Mouse (Mus musculus): ENCODE data around the gene Abhd13. TPM values are rescaled to one million over a fixed set of nuclear protein-coding genes. Genes with fewer than 3 reads are reported as not detected.

Gene Abhd13
- polyA plus RNA-seq, 1 experiment from 2014 or later, result 19.5 TPM

DNA sequence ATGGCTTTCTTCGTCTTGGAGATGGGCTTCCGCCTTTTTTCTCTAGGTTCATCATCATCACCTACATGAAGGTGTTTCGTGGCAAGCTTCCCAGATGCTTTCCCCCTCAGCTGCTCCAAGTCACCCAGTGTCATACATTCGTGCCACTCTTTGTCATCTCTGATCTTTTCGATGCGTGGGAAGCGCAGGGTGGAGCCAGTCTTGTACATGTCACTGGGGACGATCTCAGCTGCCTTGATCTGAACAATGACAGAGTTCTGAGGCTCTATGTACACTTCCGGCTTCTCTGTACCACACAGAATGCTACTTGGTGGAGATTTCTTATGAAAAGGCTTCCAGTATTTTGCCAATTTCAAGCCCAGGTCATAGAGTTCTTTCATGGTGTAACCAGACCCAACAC is 5.6 kb upstream of the Abhd13 start:
- Histone ChIP-seq H3K4me3 (ENCODE audit: low read depth, low read length) (no peak overlapping the region), H3K4me2 (ENCODE audit: low read depth, low read length) (no peak overlapping the region), H3K27me3 (replicated peaks; ENCODE audit: control insufficient read depth, insufficient read depth, low read length) (no peaks in the 10 kb centered on the region), H3K27ac (replicated peaks; ENCODE audit: low read depth, low read length) (no peak overlapping the region), H3K9ac (ENCODE audit: low read depth, low read length) (no peak overlapping the region), H3K4me1 (ENCODE audit: control insufficient read depth, insufficient read depth, low read length) (peaks cover 9% of the 10 kb centered on the region), H3K9me3 (ENCODE audit: control insufficient read depth, low read length) (no peaks in the 10 kb centered on the region), H3K36me3 (ENCODE audit: control insufficient read depth, insufficient read depth, low read length) (peaks cover 27% of the 10 kb centered on the region)
- no peak for DNase-seq (ENCODE audit: low spot score)
- ATAC-seq (ENCODE audit: low read depth), result no peak
- WGBS, result 96% methylated on average over 9 of the region's 9 CpGs

DNA sequence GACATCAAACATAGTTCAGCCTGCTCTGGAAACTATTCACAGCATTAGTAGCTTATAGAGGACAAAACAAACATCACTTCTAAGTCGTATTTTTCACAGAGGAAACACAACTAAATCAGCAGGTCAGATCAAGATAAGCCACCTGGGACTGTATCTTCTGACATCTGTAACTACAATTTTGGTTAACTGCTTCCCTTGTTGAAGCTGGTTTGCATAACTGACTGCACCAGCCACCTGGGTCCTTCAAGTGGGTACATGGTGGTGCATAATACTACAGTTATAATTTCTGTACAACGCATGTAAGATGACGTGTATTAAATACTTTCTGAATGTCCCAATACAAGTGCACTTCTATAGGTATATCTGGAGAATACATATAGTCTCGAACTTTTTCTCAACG is 2.2 kb upstream of the Abhd13 start:
- Histone ChIP-seq H3K27ac (replicated peaks; ENCODE audit: low read depth, low read length) (no peak overlapping the region), H3K9ac (ENCODE audit: low read depth, low read length) (peak overlapping the region; percentile 74), H3K4me1 (ENCODE audit: control insufficient read depth, insufficient read depth, low read length) (peaks cover 27% of the 10 kb centered on the region), H3K36me3 (ENCODE audit: control insufficient read depth, insufficient read depth, low read length) (peaks cover 27% of the 10 kb centered on the region), H3K9me3 (ENCODE audit: control insufficient read depth, low read length) (no peaks in the 10 kb centered on the region), H3K4me2 (ENCODE audit: low read depth, low read length) (peak overlapping the region; percentile 81), H3K4me3 (ENCODE audit: low read depth, low read length) (peak overlapping the region; percentile 72), H3K27me3 (replicated peaks; ENCODE audit: control insufficient read depth, insufficient read depth, low read length) (no peaks in the 10 kb centered on the region)
- WGBS, result 36% methylated on average over 5 of the region's 5 CpGs
- DNase-seq (ENCODE audit: low spot score) (no peak), ATAC-seq (ENCODE audit: low read depth) (no peak)

DNA sequence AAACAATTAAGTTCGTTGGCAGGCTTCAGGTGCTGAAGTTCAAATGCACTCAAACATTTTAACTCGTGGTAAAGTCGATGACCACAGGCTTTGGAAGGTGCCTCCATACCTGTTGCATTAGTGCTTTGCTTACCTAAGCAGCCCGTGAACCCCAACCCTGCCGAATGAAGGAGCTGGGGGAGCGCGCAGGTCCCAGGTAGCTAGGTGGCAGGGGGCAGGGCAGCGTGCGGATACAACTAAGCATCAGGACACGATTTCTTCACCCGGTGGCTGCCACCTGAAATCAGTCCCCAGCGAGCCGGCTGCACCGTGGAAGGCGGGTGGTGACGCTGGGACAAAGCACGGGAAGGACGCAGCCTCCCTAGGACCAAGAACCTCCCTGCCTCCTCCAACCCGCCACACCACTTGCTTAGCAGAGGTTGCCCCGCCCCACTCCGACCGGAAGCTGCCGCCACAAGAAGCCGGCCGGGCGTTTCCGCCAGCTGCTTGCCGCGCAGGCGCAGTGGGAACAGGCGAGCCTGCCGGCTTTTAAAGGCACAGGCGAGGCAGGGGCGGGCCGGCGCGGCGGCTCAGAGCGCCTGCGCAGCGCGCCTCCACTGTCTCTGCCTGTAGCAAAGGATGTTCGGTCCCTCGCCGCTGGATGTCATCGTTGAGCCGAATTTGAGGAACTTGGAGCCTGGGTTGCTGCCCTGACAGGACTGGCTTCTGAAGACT is 1.5 kb upstream of the Abhd13 start:
- H3K27ac ChIP-seq (replicated peaks; ENCODE audit: low read depth, low read length), result no peak overlapping the region

DNA sequence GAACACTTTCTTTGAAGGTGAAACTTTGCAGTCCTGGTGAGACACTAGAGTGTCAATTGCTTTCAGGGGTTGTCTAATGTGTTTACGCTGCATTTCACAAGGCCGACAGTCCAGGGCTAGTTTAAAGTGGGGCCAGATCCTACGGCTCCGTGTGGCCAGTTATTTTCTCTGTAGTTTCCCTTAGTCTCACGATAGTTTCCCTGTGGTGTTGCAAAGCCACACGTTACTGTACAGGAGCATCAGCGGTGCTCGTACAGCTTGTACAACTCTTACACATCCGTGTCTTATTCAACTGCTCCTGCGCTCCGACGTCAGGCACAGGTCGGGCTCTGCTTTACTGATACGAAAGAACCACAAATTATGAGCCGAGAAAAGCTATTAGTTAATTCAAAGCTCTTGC is 491 bp upstream of the Abhd13 start:
- peak overlapping the region; percentile 83 for H3K4me2 ChIP-seq (ENCODE audit: low read depth, low read length)
- ATAC-seq (ENCODE audit: low read depth), result no peak
- H3K4me1 ChIP-seq (ENCODE audit: control insufficient read depth, insufficient read depth, low read length), result peaks cover 27% of the 10 kb centered on the region
- H3K9ac ChIP-seq (ENCODE audit: low read depth, low read length), result peak overlapping the region; percentile 88
- H3K9me3 ChIP-seq (ENCODE audit: control insufficient read depth, low read length), result no peaks in the 10 kb centered on the region
- peak overlapping the region; percentile 81 for H3K4me3 ChIP-seq (ENCODE audit: low read depth, low read length)
- H3K27ac ChIP-seq (replicated peaks; ENCODE audit: low read depth, low read length), result peak overlapping the region; percentile 63
- peaks cover 14% of the 10 kb centered on the region for H3K36me3 ChIP-seq (ENCODE audit: control insufficient read depth, insufficient read depth, low read length)
- WGBS, result 46% methylated on average over 15 of the region's 15 CpGs
- DNase-seq (ENCODE audit: low spot score), result peak; percentile 5
- H3K27me3 ChIP-seq (replicated peaks; ENCODE audit: control insufficient read depth, insufficient read depth, low read length), result no peaks in the 10 kb centered on the region

More for the DNA sequence above, 1.5 kb upstream of the Abhd13 start:
- ATAC-seq (ENCODE audit: low read depth) (peak; percentile 97), DNase-seq (ENCODE audit: low spot score) (peak; percentile 98)
- WGBS, result 1% methylated on average over 38 of the region's 47 CpGs
- peak overlapping the region; percentile 81 for H3K4me2 ChIP-seq (ENCODE audit: low read depth, low read length)
- peak overlapping the region; percentile 72 for H3K4me3 ChIP-seq (ENCODE audit: low read depth, low read length)
- H3K36me3 ChIP-seq (ENCODE audit: control insufficient read depth, insufficient read depth, low read length), result peaks cover 23% of the 10 kb centered on the region
- peak overlapping the region; percentile 74 for H3K9ac ChIP-seq (ENCODE audit: low read depth, low read length)
- peaks cover 27% of the 10 kb centered on the region for H3K4me1 ChIP-seq (ENCODE audit: control insufficient read depth, insufficient read depth, low read length)
- no peaks in the 10 kb centered on the region for H3K27me3 ChIP-seq (replicated peaks; ENCODE audit: control insufficient read depth, insufficient read depth, low read length)
- no peaks in the 10 kb centered on the region for H3K9me3 ChIP-seq (ENCODE audit: control insufficient read depth, low read length)

DNA sequence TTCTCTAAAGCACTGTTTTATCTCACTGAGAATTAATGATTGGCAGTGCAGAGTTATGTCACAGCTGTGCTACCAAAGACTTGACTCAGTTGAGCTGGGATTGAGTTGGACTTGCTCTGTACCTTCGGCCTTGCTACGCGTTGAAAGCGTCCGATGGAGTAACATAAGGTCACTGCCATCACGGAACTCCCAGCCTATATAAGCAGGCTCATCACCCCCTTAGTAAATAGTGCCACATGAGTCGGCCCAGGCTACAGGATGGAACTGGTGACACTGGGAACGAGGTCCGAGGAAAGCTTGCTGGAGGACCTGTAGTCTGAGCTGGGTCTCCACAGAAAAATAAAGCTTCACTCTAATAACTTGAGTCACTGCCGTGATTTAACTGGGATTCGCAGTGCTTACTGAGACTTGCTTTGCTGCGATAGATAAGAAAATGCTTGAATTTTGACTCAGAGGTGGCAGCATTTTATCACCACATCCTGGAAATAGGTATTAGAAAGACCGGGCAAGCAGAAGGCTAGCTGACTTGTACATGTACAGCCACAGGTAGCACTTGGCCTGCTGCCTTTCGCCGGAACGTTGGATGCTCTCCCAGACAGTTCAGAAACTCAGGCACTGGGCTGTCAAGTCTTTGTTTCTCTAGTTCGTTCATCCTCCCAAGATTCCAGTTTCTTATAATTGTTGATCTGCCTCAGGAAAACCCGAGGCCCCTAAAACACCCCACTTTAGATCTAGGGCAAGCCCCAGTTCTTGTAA is 1.1 kb downstream of the Abhd13 start:
- ATAC-seq (ENCODE audit: low read depth) (no peak), DNase-seq (ENCODE audit: low spot score) (no peak)
- Histone ChIP-seq H3K27ac (replicated peaks; ENCODE audit: low read depth, low read length) (no peak overlapping the region), H3K4me2 (ENCODE audit: low read depth, low read length) (peak overlapping the region; percentile 83), H3K9me3 (ENCODE audit: control insufficient read depth, low read length) (no peaks in the 10 kb centered on the region), H3K36me3 (ENCODE audit: control insufficient read depth, insufficient read depth, low read length) (peaks cover 4% of the 10 kb centered on the region; the same call in 1 of the 2 replicates), H3K4me1 (ENCODE audit: control insufficient read depth, insufficient read depth, low read length) (peaks cover 27% of the 10 kb centered on the region), H3K9ac (ENCODE audit: low read depth, low read length) (peak overlapping the region; percentile 88), H3K4me3 (ENCODE audit: low read depth, low read length) (peak overlapping the region; percentile 81), H3K27me3 (replicated peaks; ENCODE audit: control insufficient read depth, insufficient read depth, low read length) (no peaks in the 10 kb centered on the region)
- 55% methylated on average over 18 of the region's 18 CpGs for WGBS

DNA sequence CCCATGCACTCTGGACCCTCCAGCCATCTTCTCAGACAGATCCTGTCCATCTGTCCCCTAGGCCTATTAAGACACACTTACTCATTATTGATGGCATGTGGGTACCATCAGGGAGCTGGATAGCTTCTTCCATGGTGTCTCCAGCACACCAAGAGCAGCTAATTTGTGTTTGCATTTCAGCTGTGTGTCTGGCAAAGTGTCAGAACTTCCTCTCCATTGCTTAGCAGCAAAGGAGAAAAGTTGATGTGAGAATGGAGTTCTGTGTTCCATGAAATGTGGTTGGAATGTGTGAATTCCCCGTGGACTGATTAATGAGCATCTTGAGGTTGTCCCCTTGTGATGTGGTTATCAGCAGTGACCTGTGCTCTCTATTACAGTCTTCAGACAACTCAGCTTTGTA is 2.2 kb downstream of the Abhd13 start:
- H3K4me2 ChIP-seq (ENCODE audit: low read depth, low read length), result no peak overlapping the region
- WGBS, result 91% methylated on average over 1 of the region's 1 CpGs

DNA sequence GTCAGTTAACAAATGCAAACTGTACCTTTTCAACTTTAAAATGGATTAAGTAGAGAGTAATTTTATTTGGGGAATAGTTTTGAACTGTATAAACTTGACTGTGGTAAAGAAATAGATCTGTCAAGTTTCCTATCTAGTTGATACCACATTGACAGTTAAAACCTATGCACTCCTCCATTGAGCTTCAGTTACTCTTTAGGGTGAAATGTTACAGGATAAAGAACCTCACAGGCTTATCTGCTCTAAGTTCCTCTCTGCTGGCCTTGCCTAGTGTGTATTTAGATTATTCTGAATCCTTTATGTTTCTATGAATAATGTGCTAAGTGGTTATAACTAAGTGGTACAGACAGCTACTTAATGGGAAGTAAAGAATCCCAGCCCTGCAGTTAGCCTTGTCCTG is 2.7 kb downstream of the Abhd13 start:
- Histone ChIP-seq H3K4me3 (ENCODE audit: low read depth, low read length) (no peak overlapping the region), H3K9me3 (ENCODE audit: control insufficient read depth, low read length) (no peaks in the 10 kb centered on the region), H3K36me3 (ENCODE audit: control insufficient read depth, insufficient read depth, low read length) (peaks cover 9% of the 10 kb centered on the region; the same call in 1 of the 2 replicates), H3K27ac (replicated peaks; ENCODE audit: low read depth, low read length) (no peak overlapping the region), H3K4me1 (ENCODE audit: control insufficient read depth, insufficient read depth, low read length) (peaks cover 25% of the 10 kb centered on the region), H3K27me3 (replicated peaks; ENCODE audit: control insufficient read depth, insufficient read depth, low read length) (no peaks in the 10 kb centered on the region), H3K4me2 (ENCODE audit: low read depth, low read length) (no peak overlapping the region), H3K9ac (ENCODE audit: low read depth, low read length) (no peak overlapping the region)
- DNase-seq (ENCODE audit: low spot score) (no peak), ATAC-seq (ENCODE audit: low read depth) (no peak)

More for the DNA sequence above, 2.2 kb downstream of the Abhd13 start:
- Histone ChIP-seq H3K4me3 (ENCODE audit: low read depth, low read length) (no peak overlapping the region), H3K27me3 (replicated peaks; ENCODE audit: control insufficient read depth, insufficient read depth, low read length) (no peaks in the 10 kb centered on the region), H3K36me3 (ENCODE audit: control insufficient read depth, insufficient read depth, low read length) (peaks cover 9% of the 10 kb centered on the region; the same call in 1 of the 2 replicates), H3K9me3 (ENCODE audit: control insufficient read depth, low read length) (no peaks in the 10 kb centered on the region), H3K4me1 (ENCODE audit: control insufficient read depth, insufficient read depth, low read length) (peaks cover 27% of the 10 kb centered on the region), H3K27ac (replicated peaks; ENCODE audit: low read depth, low read length) (no peak overlapping the region), H3K9ac (ENCODE audit: low read depth, low read length) (no peak overlapping the region)
- ATAC-seq (ENCODE audit: low read depth) (no peak), DNase-seq (ENCODE audit: low spot score) (no peak)

DNA sequence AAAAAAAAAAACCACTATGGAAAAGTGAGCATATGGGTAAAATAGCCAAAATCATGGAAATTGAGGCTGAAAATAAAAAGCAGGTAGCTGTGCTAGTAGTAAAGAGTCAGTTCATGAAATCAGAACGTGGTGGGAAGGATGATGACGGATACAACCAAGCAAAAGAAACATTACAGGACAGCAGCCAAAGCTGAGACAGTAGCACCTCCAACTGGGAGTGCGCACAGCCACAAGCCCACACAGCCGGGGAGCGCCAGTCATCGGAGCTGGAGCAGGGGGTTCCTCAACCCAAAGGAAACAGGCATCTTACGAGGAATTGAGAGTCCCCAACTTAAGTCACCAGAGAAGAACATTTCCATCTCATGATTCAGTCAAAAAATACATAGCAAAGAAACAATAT is 26.6 kb downstream of the Abhd13 start:
- DNase-seq (ENCODE audit: low spot score), result no peak
- Histone ChIP-seq H3K27me3 (replicated peaks; ENCODE audit: control insufficient read depth, insufficient read depth, low read length) (peaks cover 5% of the 10 kb centered on the region), H3K27ac (replicated peaks; ENCODE audit: low read depth, low read length) (no peak overlapping the region), H3K36me3 (ENCODE audit: control insufficient read depth, insufficient read depth, low read length) (no peaks in the 10 kb centered on the region), H3K9ac (ENCODE audit: low read depth, low read length) (no peak overlapping the region), H3K4me3 (ENCODE audit: low read depth, low read length) (no peak overlapping the region), H3K4me1 (ENCODE audit: control insufficient read depth, insufficient read depth, low read length) (0 out of 2 replicates have a peak, but pooled peaks cover 6% of the 10 kb centered on the region), H3K4me2 (ENCODE audit: low read depth, low read length) (no peak overlapping the region), H3K9me3 (ENCODE audit: control insufficient read depth, low read length) (no peaks in the 10 kb centered on the region)
- WGBS, result 75% methylated on average over 7 of the region's 7 CpGs
- ATAC-seq (ENCODE audit: low read depth), result no peak

Data from embryonic facial prominence, embryonic 14.5 days (tissue).